Mouse (Mus musculus) B cell, adult 2 months (primary cell): Measurements from ENCODE around the gene Lama1.

Source experiments
- DNase-seq, 2 experiments: peaks; one replicate each; pipeline ENCODE4 v3.0.0; 2022

The Lama1 gene

GRCm38 (mm10) chr17:67861080-67861630 lies 164.1 kb downstream of the Lama1 start:
- DNase-seq, result no peak

GRCm38 (mm10) chr17:67861744-67862535 lies 164.9 kb downstream of the Lama1 start:
- no peak for DNase-seq

- no peak for DNase-seq
Measured at GRCm38 (mm10) chr17:67864363-67864762, 167.3 kb downstream of the Lama1 start.

- no peak for DNase-seq
Measured at GRCm38 (mm10) chr17:67864912-67865311, 167.9 kb downstream of the Lama1 start.

GRCm38 (mm10) chr17:67866026-67866425 lies 169.0 kb downstream of the Lama1 start:
- no peak for DNase-seq

- DNase-seq, result no peak
Measured at GRCm38 (mm10) chr17:67866541-67867241, 169.6 kb downstream of the Lama1 start.

GRCm38 (mm10) chr17:67869731-67870601 lies 172.9 kb downstream of the Lama1 start:
- DNase-seq, result no peak
